In genomic region chr4:44558564-44558955, GRCm38 (mm10) we compare ENCODE assay signal across 10 mouse cellular contexts.
A peak's percentile ranks its signal among the peaks of the same experiment; 100 is the strongest.
DNase-seq lines count a peak whose midpoint lies in the region; ATAC-seq and TF ChIP-seq lines count a peak whose summit lies in the region.
"Had no signal": no experiment of that assay in that cellular context is flagged by ENCODE, and none has a peak within 500 bp of the region (broad histone marks: within the 10 kb centered on the region; RNA-seq: fewer than 3 reads in every experiment).

No protein-coding gene starts in this region.

- 12% methylated on average over 7 of the region's 7 CpGs for WGBS in lung, embryonic 15.5 days
- WGBS in hindbrain, embryonic 10.5 days, result 4% methylated on average over 7 of the region's 7 CpGs
- WGBS in limb, embryonic 15.5 days, result 8% methylated on average over 7 of the region's 7 CpGs
- WGBS in stomach, postnatal 0 days, result 7% methylated on average over 7 of the region's 7 CpGs

- no peak for DNase-seq in lung, postnatal 10 days
- DNase-seq in hindbrain, embryonic 10.5 days (ENCODE audit: low spot score), result no peak
- no peak for DNase-seq in stomach, postnatal 0 days (ENCODE audit: low spot score)
- DNase-seq in ovary, postnatal 14 days (ENCODE audit: low spot score), result no peak
- DNase-seq: kidney, adult 2 months had no signal

- no peak for TF ChIP-seq EP300 in stomach, postnatal 0 days (optimal IDR thresholded peaks at IDR 0.05)

- no peak overlapping the region for H3K9ac ChIP-seq in lung, embryonic 15.5 days
- no peak overlapping the region for H3K9ac ChIP-seq in limb, embryonic 15.5 days
- no peak overlapping the region for H3K9ac ChIP-seq in stomach, postnatal 0 days (ENCODE audit: low read length)

- no peak for TF ChIP-seq CTCF in stomach, postnatal 0 days (IDR thresholded peaks at IDR 0.05; ENCODE audit: low read depth)

- peaks cover 8% of the 10 kb centered on the region; the same call in 1 of the 2 replicates for H3K4me1 ChIP-seq in lung, embryonic 15.5 days
- H3K4me1 ChIP-seq in hindbrain, embryonic 10.5 days (replicated peaks), result peaks cover 55% of the 10 kb centered on the region
- H3K4me1 ChIP-seq in limb, embryonic 15.5 days, result peaks cover 13% of the 10 kb centered on the region
- no peaks in the 10 kb centered on the region for H3K4me1 ChIP-seq in stomach, postnatal 0 days (replicated peaks; ENCODE audit: control insufficient read depth, insufficient read depth)

- no peaks in the 10 kb centered on the region for H3K9me3 ChIP-seq in lung, embryonic 15.5 days
- H3K9me3 ChIP-seq in hindbrain, embryonic 10.5 days, result no peaks in the 10 kb centered on the region
- H3K9me3 ChIP-seq in limb, embryonic 15.5 days, result no peaks in the 10 kb centered on the region
- H3K9me3 ChIP-seq in stomach, postnatal 0 days (ENCODE audit: control insufficient read depth, low read length), result no peaks in the 10 kb centered on the region

- H3K4me2 ChIP-seq in lung, embryonic 15.5 days, result peak overlapping the region; percentile 79
- peak overlapping the region; percentile 78 for H3K4me2 ChIP-seq in limb, embryonic 15.5 days
- H3K4me2 ChIP-seq in stomach, postnatal 0 days (replicated peaks; ENCODE audit: low read depth), result peak overlapping the region; percentile 62

- H3K27me3 ChIP-seq in lung, embryonic 15.5 days, result peaks cover 10% of the 10 kb centered on the region; the same call in 1 of the 2 replicates
- H3K27me3 ChIP-seq in hindbrain, embryonic 10.5 days (ENCODE audit: insufficient read depth, poor library complexity, severe bottlenecking), result peaks cover 47% of the 10 kb centered on the region
- H3K27me3 ChIP-seq in limb, embryonic 15.5 days, result peaks cover 51% of the 10 kb centered on the region
- H3K27me3 ChIP-seq in stomach, postnatal 0 days (ENCODE audit: control insufficient read depth, insufficient read depth, low read length), result no peaks in the 10 kb centered on the region

- no peak for ATAC-seq in lung, embryonic 15.5 days (ENCODE audit: borderline replicate concordance, extremely low read depth, low FRiP score, low TSS enrichment)
- no peak for ATAC-seq in limb, embryonic 15.5 days (ENCODE audit: insufficient number of reproducible peaks, low FRiP score, low TSS enrichment, low read depth)
- no peak for ATAC-seq in stomach, postnatal 0 days (ENCODE audit: low FRiP score, low TSS enrichment)
- no peak for ATAC-seq in monocyte, adult 5-6 weeks (replicated peaks; ENCODE audit: insufficient number of reproducible peaks, low FRiP score, low TSS enrichment, poor library complexity, severe bottlenecking)
- ATAC-seq: Patski had no signal

- peak overlapping the region; percentile 33 for H3K4me3 ChIP-seq in lung, embryonic 15.5 days
- peak overlapping the region; percentile 53 for H3K4me3 ChIP-seq in hindbrain, embryonic 10.5 days
- H3K4me3 ChIP-seq in limb, embryonic 15.5 days, result peak overlapping the region; percentile 37
- no peak overlapping the region for H3K4me3 ChIP-seq in stomach, postnatal 0 days (ENCODE audit: low read depth, low read length)

- H3K36me3 ChIP-seq in lung, embryonic 15.5 days, result no peaks in the 10 kb centered on the region
- peaks cover 18% of the 10 kb centered on the region for H3K36me3 ChIP-seq in hindbrain, embryonic 10.5 days
- no peaks in the 10 kb centered on the region for H3K36me3 ChIP-seq in limb, embryonic 15.5 days
- H3K36me3 ChIP-seq in stomach, postnatal 0 days (ENCODE audit: control insufficient read depth, insufficient read depth, low read length), result no peaks in the 10 kb centered on the region

- H3K27ac ChIP-seq in lung, embryonic 15.5 days, result no peak overlapping the region
- peak overlapping the region; percentile 81 for H3K27ac ChIP-seq in hindbrain, embryonic 10.5 days
- H3K27ac ChIP-seq in limb, embryonic 15.5 days, result no peak overlapping the region
- no peak overlapping the region for H3K27ac ChIP-seq in stomach, postnatal 0 days (replicated peaks)
- H3K27ac ChIP-seq: macrophage had no signal
